Mouse (Mus musculus): ENCODE measurements around the gene Gins2. TPM values are rescaled to one million over a fixed set of nuclear protein-coding genes. Genes with fewer than 3 reads are reported as not detected.
A peak's percentile ranks its signal among the peaks of the same experiment; 100 is the strongest.

Gene Gins2
- total RNA-seq, 1 experiment from 2014 or later = 15.5 TPM

- no peak for DNase-seq
Observed at GRCm38 (mm10) chr8:120544155-120544554, 44.9 kb downstream of the Gins2 start.

DNA sequence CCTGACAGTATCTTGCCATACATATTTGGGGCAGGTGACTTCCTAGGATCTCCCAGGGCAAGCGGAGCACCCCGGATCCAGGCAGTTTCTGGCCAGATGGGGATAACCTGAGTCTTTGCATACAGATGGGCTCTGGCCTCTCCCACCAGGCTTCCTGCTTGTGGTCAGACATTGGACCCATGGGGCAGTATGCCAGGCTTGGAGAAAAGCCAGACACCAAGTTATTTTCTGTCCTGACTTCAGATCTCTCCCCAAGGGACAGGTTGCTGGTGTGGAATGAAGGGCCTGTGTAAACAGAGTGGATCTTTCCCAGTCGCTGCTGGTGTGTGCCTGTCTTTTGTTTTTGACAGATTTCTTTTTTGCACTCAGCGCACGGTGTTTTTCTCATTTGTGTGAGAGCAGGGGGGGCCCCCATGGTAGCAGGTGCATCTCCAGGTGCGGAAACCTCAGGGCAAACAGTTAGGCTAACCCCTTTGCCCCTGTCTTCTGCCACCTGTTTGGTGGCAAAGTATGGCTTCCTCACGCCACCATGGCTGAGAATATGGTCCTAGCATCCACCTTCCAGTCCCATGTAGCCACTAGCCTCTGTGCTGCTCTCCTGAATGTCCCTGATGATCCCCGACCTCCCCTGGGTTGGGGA lies 45.6 kb downstream of the Gins2 start:
- peak; percentile 76 for DNase-seq

DNA sequence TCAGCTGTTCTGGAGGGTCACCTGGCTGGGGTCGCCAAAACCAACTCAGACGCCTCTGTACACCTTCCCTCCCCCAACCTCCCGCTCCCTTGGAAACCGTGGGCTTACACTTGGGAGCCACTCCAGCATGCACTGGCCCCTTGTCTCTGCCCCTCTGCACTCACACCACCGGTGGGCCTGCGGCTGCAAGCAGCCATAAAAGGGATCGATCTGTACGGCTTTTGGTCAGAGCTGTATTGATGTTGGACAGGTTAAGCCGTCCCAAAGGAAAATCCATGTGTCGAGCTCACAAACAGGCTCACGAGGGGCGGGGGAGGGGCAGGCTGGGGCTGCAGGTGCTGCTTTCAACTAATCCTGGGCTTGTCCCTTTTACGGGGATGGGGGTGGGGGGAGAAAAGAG lies 46.1 kb downstream of the Gins2 start:
- DNase-seq = no peak

DNA sequence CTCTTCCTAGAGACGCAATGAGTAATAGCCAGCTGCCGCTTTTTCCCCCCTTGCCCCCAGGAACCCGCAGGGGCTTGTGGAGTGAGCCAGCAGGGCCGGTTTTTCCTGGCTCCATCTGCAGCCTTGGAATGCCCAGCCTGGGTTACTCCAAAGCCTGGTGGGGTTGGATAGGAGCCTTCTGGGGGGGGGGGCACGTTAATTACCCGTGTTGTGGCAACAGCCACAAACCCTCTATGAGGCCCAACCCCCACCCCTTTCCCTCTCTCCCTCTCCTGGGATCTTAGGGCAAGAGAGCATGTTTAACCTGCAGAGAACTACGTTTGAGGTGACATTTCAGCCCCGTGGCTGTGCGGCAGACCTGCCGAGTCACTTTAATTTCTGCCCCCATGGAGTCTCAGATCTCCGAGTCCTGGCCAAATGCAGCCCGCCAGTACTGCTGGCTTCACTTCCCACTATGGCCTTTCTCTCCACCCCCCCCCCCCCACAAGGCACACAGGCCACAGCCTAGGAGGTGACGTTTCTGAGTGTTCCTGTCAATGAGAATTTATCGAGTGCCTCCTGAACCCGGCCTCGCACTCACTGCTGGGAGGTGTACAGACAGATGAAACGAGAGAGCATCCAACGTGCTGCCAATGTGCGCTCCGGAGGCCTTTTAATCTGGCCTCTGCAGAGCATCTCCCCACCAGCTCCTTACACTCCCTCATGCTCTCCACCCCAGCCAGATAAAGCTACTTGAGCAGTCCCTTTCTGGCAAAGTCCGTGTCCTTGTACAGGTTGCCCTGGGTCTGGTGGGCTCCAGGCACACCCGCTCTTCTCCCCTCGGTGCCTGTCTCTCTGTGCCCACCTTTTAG lies 49.1 kb downstream of the Gins2 start:
- DNase-seq = peak; percentile 21

- DNase-seq = peak; percentile 54
Observed at GRCm38 (mm10) chr8:120539381-120539774, 49.7 kb downstream of the Gins2 start.

DNA sequence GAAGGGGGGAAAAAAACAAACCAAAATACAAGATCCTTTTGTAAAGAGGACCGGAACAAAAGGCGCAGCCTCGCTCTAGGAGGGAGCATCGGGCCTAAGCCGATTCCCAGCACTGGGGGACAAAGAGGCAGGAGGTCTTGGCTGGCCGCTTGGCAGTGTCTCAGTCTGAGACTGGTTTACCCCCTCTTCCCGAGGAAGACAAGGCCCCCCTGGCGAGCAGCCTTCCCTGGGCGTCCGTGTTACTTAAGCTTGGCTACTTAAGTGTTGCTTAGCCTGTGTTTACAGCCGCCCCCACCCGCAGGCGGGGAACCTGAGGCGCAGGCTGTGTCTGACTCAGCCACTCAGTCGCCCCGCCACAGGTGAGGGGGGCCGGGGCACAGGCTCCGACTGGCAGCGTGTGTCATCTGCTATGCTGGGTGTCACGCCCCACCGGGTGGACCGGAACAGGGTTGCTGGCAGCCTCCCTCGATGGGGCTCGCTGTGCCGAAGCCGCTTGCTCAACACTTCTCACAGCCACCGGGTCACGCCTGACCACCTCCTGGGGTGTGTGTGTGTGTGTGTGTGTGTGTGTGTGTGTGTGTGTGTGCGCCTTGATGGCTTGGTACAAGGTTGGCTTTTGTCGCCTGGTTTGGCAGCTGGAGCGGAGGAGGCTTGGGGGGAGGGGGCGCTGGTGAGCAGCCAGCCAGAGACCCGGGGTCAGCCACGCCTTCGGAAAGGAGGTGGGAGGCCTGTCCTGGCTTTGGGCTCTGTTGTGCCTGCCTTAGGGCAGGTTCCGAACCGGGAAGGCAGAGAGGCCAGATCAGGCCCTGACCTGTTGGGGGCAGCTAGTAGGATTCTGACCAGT lies 50.5 kb downstream of the Gins2 start:
- peak; percentile 86 for DNase-seq

DNA sequence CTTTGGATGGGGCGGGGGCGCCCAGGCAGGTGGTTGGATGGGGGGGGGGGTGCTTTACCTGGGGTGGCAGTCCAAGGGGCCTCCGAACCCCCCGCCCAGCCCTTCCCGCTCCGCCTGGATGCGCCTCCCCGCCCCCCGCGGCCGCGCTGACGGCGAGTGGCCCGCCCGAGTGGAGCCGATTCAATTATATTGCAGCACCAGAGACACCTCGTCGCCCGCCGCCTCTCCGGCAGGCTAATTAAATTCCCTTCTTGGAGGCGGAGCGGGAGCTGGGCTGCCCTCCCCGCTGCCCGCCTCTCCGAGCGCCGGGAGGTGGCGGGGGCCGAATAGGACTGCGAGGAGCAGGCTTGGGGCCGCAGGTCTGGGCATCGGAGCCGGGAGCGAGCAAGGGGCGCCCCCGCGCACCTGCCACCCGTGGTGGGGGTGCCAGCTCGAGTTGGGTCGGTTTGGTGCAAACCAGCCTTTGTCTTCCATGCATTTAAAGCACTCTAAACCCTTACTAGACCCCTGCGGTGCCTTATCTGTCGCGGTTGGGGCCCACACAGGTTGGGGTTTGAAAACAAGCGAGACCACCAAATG lies 51.2 kb downstream of the Gins2 start:
- peak; percentile 77 for DNase-seq

DNA sequence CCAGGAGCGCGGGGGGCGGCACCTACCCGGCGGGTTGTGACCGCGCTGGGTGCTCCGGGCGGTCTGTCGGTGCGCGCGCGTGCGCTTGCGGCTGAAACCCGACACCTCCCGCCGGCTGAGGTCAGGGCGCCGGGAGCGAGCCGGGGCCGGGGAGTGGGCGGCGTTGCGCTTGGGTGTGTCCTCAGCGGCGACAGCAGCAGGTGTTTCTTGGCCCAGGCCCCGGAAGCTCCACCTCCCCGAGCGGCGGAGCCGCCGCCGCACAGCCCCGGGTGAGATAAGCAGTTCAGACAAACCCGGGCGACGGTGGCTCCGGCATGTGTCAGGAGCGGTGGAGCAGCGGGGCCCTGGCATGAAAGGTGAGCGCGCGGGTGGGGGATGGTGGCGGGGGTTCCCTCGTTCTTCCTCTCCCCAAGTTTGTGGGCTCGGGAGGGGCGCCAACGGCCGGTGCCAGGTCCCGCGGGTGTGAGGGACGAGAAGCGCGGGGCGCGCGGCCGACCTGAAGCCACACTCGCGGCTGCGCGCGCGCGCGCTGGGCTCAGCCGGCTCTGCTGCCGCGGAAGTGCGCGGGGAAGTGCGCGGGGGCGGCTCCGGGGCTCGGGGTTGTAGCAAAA lies 51.8 kb downstream of the Gins2 start:
- peak; percentile 89 for DNase-seq

DNA sequence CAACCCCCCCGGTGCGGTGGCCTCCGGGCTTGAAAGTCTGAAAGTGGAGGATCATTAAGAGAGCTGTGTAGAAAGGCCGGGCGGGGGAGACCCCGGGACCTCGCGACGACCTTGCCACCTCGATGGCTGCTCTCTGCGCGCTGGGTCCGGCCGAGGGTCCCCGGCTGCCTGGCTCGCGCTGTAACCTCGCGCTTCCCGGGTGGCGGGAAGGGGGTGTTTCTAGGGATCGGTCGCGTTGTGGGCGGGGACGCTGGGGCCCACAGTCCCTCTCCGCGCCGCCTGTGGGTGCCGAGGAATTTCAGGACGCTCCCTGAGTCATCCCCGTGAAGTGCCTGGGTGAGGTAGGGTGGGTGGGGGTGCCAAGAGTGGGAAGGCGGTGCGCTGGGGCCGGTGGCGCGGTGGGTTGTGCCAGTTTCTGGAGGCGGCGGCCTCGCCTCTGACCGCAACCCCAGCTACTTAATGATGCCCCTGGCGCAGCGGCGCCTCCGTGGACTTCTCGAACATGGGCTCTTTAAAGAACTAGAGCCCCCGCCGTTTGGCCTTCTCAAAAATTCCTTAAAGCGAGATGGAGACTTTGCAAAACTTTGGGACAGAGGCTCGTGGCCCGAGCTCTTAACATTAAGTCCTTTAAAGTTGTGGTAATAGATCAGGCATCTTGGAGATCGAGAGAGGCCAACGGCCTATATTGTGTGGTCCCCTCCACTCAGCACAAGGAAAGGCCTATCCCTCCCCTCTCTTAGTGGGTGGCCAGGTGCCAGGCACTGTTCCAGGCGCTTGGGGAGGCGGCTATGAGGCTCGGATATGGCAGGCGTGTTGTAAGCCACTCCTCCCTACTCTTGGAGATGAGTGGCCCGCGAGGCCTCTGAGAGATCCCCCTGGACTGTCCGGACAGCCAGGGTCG lies 52.5 kb downstream of the Gins2 start:
- peak; percentile 60 for DNase-seq

GRCm38 (mm10) chr8:120535452-120536305 lies 53.4 kb downstream of the Gins2 start:
- peak; percentile 83 for DNase-seq

GRCm38 (mm10) chr8:120534504-120535368 lies 54.4 kb downstream of the Gins2 start:
- peak; percentile 94 for DNase-seq

GRCm38 (mm10) chr8:120534080-120534479 lies 55.0 kb downstream of the Gins2 start:
- DNase-seq = no peak

DNA sequence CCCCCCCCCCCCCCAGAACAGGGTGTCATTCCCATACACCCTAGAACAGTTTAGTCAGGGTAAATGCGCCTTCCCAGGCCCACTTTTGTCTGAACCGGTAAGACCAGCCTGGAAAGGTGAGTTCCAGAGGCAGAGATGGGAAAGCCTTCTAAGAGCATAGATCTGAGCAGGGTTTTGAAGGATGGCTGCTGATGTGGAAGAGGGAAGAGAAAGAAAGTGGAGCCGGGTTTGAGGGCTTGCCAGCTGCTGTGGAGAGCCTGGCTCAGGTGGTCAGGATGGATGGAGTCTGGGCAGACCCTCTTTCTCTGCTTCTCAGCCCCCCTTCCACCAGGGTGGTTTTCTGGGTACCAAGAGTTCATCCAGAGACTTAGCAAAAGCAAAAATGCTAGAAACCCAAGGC lies 55.7 kb downstream of the Gins2 start:
- no peak for DNase-seq

- DNase-seq = no peak
Observed at GRCm38 (mm10) chr8:120532517-120533215, 56.4 kb downstream of the Gins2 start.

DNA sequence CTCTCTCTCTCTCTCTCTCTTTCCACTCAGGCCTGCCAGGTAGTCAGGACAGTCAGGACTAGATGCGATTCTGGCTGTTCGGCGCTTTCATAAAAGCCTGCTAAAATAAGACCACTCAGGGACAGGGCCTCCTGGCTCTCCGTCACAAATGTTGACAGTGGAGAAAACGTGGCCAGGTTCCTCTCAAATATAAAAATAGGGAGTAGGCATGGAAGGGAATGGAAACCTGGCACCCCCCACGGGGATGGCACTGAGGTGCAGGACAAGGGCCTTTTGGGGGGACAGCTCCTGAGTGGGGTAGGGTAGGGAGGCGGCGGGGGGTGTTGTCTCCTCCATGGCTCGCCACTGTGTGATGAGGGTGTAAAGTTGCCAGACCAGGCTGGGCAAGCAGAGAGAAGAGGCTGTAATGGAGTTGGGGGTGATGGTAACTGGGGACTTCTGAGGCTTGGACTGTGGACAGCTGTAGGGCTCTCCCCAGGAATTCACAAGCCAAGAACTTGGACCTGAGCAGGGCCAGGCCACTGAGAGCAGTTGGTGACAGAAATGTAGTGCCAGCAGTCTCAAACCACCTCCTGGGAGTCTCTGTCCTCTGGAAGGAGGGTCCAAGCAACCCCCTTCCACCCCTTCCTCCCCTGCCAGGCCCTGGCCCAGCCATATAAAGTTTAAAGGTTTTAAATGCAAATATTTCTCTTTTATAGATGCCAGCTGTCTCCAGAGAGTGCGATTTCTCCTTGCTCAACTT lies 57.2 kb downstream of the Gins2 start:
- DNase-seq = no peak

DNA sequence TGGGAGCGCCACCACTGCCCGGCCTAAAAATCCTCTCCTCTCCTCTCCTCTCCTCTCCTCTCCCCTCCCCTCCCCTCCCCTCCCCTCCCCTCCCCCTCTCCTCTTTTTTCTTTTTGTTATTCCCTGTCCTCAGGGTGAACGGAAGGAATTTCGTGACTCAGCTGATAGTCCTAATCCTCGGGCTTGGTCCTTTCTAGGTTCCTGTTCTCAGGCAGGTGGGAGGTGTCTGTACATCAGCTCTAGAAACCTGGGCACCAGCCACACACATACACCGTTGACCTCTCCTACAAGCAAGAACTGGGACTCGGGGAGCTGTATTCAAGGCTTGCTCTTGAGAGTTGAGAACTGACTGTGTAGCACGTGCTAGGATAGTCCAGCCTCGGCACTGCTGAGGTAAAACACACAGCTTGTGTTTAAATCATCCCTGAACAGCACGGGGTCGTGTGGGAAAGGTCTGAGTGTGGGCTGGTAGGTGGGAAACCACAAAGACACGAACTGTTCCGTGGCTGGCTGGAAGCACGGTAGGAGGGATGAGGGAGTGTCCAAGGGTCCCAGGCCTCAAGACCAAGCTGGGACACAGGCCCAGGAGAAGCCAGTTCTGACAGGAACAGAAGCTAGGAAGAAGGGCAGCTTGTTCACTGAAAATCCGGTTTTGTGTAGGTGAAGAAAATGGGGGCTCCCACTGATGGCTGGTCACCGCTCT lies 58.0 kb downstream of the Gins2 start:
- no peak for DNase-seq

GRCm38 (mm10) chr8:120529226-120529625 lies 59.9 kb downstream of the Gins2 start:
- DNase-seq = peak; percentile 73

Data from adrenal gland, postnatal 14 days (tissue).